Mouse (Mus musculus): ENCODE results near the gene Fam216b.

Fam216b gene

GRCm38 (mm10) chr14:78041886-78042526 is 46.8 kb downstream of the Fam216b start:
- no peak for DNase-seq

GRCm38 (mm10) chr14:78040643-78041042 is 48.2 kb downstream of the Fam216b start:
- DNase-seq = no peak

- no peak for DNase-seq
Observed at GRCm38 (mm10) chr14:78038876-78039275, 49.9 kb downstream of the Fam216b start.
